In genomic region chr7:73400051-73400916, GRCm38 (mm10) we compare ENCODE assay signal across 9 mouse cellular contexts. TPM values are rescaled to one million over a fixed set of nuclear protein-coding genes. Genes with fewer than 3 reads are reported as not detected.
DNase-seq lines count a peak whose midpoint lies in the region; ATAC-seq and TF ChIP-seq lines count a peak whose summit lies in the region.
"Had no signal": no experiment of that assay in that cellular context is flagged by ENCODE, and none has a peak within 500 bp of the region (broad histone marks: within the 10 kb centered on the region; RNA-seq: fewer than 3 reads in every experiment).

No protein-coding gene starts in this region.

- 18% methylated on average over 20 of the region's 20 CpGs for WGBS in kidney, postnatal 0 days
- 15% methylated on average over 20 of the region's 20 CpGs for WGBS in hindbrain, postnatal 0 days

- H3K79me2 ChIP-seq in myocyte (ENCODE audit: control insufficient read depth, insufficient read depth), result peaks cover 8% of the 10 kb centered on the region

- no peak overlapping the region for H3K9ac ChIP-seq in kidney, postnatal 0 days (ENCODE audit: low read depth, low read length)
- 0 out of 2 replicates have a peak overlapping the region, but pooled peaks have one; percentile 7 for H3K9ac ChIP-seq in hindbrain, postnatal 0 days (replicated peaks; ENCODE audit: low read length)

- H3K4me3 ChIP-seq in kidney, postnatal 0 days (replicated peaks; ENCODE audit: low read depth, low read length), result peak overlapping the region; percentile 23
- peak overlapping the region; percentile 31 for H3K4me3 ChIP-seq in hindbrain, postnatal 0 days (ENCODE audit: low read length)
- H3K4me3 ChIP-seq in myocyte, result peak overlapping the region; percentile 1

- H3ac ChIP-seq in myocyte (ENCODE audit: control insufficient read depth, insufficient read length), result no peak overlapping the region

- peak; percentile 89 for DNase-seq in kidney, postnatal 0 days (ENCODE audit: low spot score)
- DNase-seq in kidney, postnatal 10 days, result no peak
- DNase-seq in embryo, embryonic 11 days, result peak; percentile 87
- peak; percentile 59 for DNase-seq in hindbrain, postnatal 0 days (ENCODE audit: low spot score)
- DNase-seq in cerebellum, adult 11 months, result no peak
- DNase-seq in frontal cortex, postnatal 14 days (ENCODE audit: low spot score in 2 of 2), result no peak

- H3K4me1 ChIP-seq in kidney, postnatal 0 days (replicated peaks; ENCODE audit: insufficient read depth, low read length), result peaks cover 30% of the 10 kb centered on the region
- peaks cover 18% of the 10 kb centered on the region; the same call in 1 of the 2 replicates for H3K4me1 ChIP-seq in hindbrain, postnatal 0 days (ENCODE audit: insufficient read depth, low read length)

- H3K27me3 ChIP-seq in kidney, postnatal 0 days (ENCODE audit: insufficient read depth, low read length), result no peaks in the 10 kb centered on the region
- no peaks in the 10 kb centered on the region for H3K27me3 ChIP-seq in hindbrain, postnatal 0 days (ENCODE audit: insufficient read depth, low read length)
- H3K27me3 ChIP-seq in myocyte (ENCODE audit: control insufficient read depth, insufficient read depth, insufficient read length), result no peaks in the 10 kb centered on the region

- H3K4me2 ChIP-seq in kidney, postnatal 0 days (ENCODE audit: low read length), result peak overlapping the region; percentile 54
- H3K4me2 ChIP-seq in hindbrain, postnatal 0 days (ENCODE audit: low read depth, low read length), result peak overlapping the region; percentile 63
- peak overlapping the region; percentile 72 for H3K4me2 ChIP-seq in myocyte (ENCODE audit: low read depth)

- TF ChIP-seq CTCF in kidney, postnatal 0 days (IDR thresholded peaks at IDR 0.05; ENCODE audit: low read depth), result no peak
- no peak for TF ChIP-seq CTCF in hindbrain, postnatal 0 days (IDR thresholded peaks at IDR 0.05; ENCODE audit: low read depth)

- ATAC-seq in kidney, postnatal 0 days (replicated peaks; ENCODE audit: low FRiP score, low read depth), result peak; percentile 52
- ATAC-seq in hindbrain, postnatal 0 days, result peak; percentile 19
- ATAC-seq in granulocyte monocyte progenitor cell, adult 5-6 weeks (replicated peaks; ENCODE audit: poor library complexity, severe bottlenecking), result no peak

- no peaks in the 10 kb centered on the region for H3K36me3 ChIP-seq in kidney, postnatal 0 days (ENCODE audit: insufficient read depth, low read length)
- no peaks in the 10 kb centered on the region for H3K36me3 ChIP-seq in hindbrain, postnatal 0 days (ENCODE audit: insufficient read depth, low read length)
- no peaks in the 10 kb centered on the region for H3K36me3 ChIP-seq in myocyte (ENCODE audit: control insufficient read depth, insufficient read depth)

- TF ChIP-seq POLR2A in myocyte (IDR thresholded peaks at IDR 0.05; ENCODE audit: insufficient read length, low read depth), result no peak

- no peaks in the 10 kb centered on the region for H3K9me3 ChIP-seq in kidney, postnatal 0 days (replicated peaks; ENCODE audit: low read length)
- H3K9me3 ChIP-seq in hindbrain, postnatal 0 days (ENCODE audit: low read length), result no peaks in the 10 kb centered on the region

- peak overlapping the region; percentile 26; the same call in 1 of the 2 replicates for H3K27ac ChIP-seq in kidney, postnatal 0 days
- H3K27ac ChIP-seq in hindbrain, postnatal 0 days, result peak overlapping the region; percentile 70; the same call in 1 of the 2 replicates

TF ChIP-seq in myocyte, 11 proteins besides CTCF, POLR2A, EP300 and RAD21:
- TF ChIP-seq USF1 (IDR thresholded peaks at IDR 0.05; ENCODE audit: low read depth) (no peak), E2F4 (IDR thresholded peaks at IDR 0.05; ENCODE audit: insufficient read depth) (no peak), SRF (IDR thresholded peaks at IDR 0.05; ENCODE audit: control insufficient read depth, insufficient read length, low read depth) (no peak), MYOG (IDR thresholded peaks at IDR 0.05; ENCODE audit: control insufficient read depth in 1 of 3, insufficient read depth in 1 of 3, insufficient read length in 2 of 3, low read depth in 2 of 3) (no peak), TCF3 (IDR thresholded peaks at IDR 0.05; ENCODE audit: insufficient read length, low read depth) (no peak), MYOD1 (IDR thresholded peaks at IDR 0.05; ENCODE audit: control insufficient read depth in 1 of 3, insufficient read length in 2 of 3, low read depth in 2 of 3) (no peak), POLR2AphosphoS2 (IDR thresholded peaks at IDR 0.05; ENCODE audit: insufficient read length, low read depth) (no peak), MAX (IDR thresholded peaks at IDR 0.05; ENCODE audit: low read depth) (no peak), REST (IDR thresholded peaks at IDR 0.05; ENCODE audit: insufficient read depth, insufficient read length) (no peak), CEBPB (IDR thresholded peaks at IDR 0.05; ENCODE audit: insufficient read depth, poor library complexity, severe bottlenecking) (no peak), TCF12 (IDR thresholded peaks at IDR 0.05; ENCODE audit: insufficient read depth, poor library complexity, severe bottlenecking) (no peak)

RNA-seq across cellular contexts. Expression of gene Rgma, which starts 25.0 kb away (rescaled TPM):
- 6.6 and 6.7 TPM in 2 replicates for polyA plus RNA-seq in kidney, postnatal 0 days (2015; fragmentation: Nextera tagmentation; extraction: Ambion mirVana)
- total RNA-seq in hindbrain, postnatal 0 days (2014; rRNA removed), result 139 and 147 TPM in 2 replicates
- 33.7 and 36.5 TPM in 2 replicates for polyA plus RNA-seq in hindbrain, postnatal 0 days (2015; fragmentation: Nextera tagmentation; extraction: Ambion mirVana)
- polyA plus RNA-seq in myocyte (2012; fragmentation: generic; extraction: Trizol), result 34.0 TPM
- not detected in 2 replicates for total RNA-seq in granulocyte monocyte progenitor cell, adult 5-6 weeks (2014; fragmentation: Nextera tagmentation)
- total RNA-seq in granulocyte monocyte progenitor cell, adult 5-6 weeks (2017), result not detected in 2 replicates
- total RNA-seq: hematopoietic stem cell, adult 5-6 weeks had no signal

Comparison
In these comparisons a context has a peak if more than half of its experiments do, and no peak if none do; other contexts are left out.
1. DNase-seq: peak in kidney, postnatal 0 days (single experiment), embryo, embryonic 11 days (single experiment) and hindbrain, postnatal 0 days (single experiment); none in kidney, postnatal 10 days (single experiment), cerebellum, adult 11 months (single experiment) and frontal cortex, postnatal 14 days (0 of 2).
2. Peak in every context shown above with its lines, with median percentiles within 50 percentile points of each other: H3K4me2 ChIP-seq and H3K4me3 ChIP-seq.